Mouse (Mus musculus) cerebellum, adult 11 months (tissue): ENCODE data around the gene Kbtbd2.

Experiments used
- DNase-seq: peaks from one replicate; pipeline ENCODE4 v3.0.0; 2022

The Kbtbd2 gene

DNA sequence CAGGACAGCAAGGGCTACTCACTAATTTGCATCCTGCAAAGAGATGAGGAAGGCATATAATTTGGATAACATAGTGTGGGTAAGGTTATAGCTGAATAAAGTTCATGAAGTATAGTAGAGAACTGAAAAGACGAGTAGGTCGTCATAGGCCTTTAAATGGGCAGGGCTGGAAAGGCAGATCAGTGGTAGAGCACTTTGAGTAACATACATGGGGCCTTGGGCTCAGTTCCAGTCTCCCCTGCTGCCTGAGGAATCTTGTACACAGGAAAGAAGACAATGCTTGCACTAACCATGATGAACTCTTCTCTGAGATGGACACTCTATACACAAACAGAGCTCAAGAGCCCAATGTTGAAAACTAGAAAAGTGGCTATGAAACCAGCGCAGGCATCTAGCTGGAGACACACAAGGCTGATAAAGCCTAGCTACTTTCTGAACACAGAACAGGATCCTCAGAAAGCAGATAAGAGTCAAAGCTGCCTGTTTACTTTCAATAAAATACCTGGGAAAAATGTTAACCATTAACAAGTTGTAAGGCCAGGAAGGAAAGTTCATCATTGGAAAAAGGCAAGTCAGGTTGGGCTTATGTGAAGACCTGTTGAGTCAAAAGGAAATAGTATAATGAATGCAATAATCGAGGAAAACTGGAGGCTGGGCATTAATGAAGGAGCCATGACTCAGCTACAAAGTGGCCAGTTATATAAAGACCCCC lies 13.9 kb downstream of the Kbtbd2 start:
- no peak for DNase-seq

- DNase-seq = no peak
Observed at GRCm38 (mm10) chr6:56779636-56780035, 18.0 kb downstream of the Kbtbd2 start.

GRCm38 (mm10) chr6:56775816-56776215 lies 21.8 kb downstream of the Kbtbd2 start:
- no peak for DNase-seq

DNA sequence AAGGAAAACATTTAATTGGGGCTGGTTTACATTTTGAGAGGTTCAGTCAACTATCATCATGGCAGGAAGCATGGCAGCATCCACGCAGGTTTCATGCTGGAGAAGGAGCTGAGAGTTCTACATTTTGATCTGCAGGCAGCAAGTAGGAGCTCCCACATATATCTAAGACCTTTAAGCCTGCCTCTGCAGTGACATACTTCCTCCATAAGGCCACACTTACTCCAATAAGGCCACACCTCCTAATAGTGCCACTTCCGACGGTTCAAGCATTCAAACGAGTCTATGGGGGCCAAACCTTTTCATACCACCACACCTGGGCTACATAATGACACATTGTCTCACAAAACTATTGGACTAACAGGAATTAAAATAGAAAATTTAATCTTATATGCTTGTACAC lies 31.9 kb downstream of the Kbtbd2 start:
- DNase-seq = no peak

DNA sequence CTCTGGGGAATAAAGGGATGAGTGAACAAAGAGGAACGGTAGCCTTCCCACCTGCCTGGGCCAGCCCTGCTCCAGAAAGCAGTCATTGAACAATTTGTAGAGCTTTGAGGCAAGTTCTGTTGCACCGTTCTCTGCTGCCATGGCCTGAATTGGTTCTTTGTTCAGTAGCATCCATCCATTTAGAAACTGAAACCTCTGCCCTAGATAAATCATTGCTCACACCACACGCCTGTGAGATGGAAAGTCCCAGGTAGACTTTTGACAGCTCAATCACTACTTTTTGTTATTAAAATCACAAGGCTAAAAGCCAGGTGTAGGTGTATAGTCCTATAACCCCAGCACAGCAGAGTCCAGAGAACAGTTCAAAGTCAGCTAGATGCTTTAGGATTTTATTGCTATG lies 32.3 kb downstream of the Kbtbd2 start:
- DNase-seq = no peak

- DNase-seq = no peak
Observed at GRCm38 (mm10) chr6:56759324-56759723, 38.3 kb downstream of the Kbtbd2 start.

GRCm38 (mm10) chr6:56756117-56756516 lies 41.5 kb downstream of the Kbtbd2 start:
- no peak for DNase-seq

- DNase-seq = no peak
Observed at GRCm38 (mm10) chr6:56753719-56754118, 43.9 kb downstream of the Kbtbd2 start.

DNA sequence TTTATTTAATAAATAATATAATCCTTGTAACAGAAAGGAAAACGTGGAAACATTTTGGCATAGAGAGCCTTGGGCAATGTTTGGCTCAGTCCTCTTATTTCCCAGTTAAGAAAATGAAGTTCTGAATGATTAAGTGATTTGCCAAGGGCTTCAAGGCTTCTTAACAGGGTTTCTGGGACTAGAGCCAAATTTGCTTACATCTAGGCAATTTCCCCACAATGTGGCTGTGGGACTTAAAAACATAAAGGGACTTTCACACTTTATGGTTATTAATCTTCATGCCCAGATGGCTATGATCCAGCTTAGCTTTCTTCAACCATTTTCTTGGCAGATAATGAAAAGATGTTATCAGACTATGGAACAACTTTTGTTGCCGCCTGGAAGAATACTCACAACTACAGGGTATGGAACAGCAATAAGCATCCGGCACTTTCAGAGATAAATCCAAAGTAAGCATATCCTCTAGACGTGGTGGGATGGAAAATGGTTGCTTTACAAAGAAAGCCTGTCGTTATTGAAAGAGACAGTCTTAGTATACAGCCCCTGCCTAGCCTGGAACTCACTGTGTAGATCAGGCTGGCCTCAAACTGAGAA lies 51.6 kb downstream of the Kbtbd2 start:
- DNase-seq = no peak

DNA sequence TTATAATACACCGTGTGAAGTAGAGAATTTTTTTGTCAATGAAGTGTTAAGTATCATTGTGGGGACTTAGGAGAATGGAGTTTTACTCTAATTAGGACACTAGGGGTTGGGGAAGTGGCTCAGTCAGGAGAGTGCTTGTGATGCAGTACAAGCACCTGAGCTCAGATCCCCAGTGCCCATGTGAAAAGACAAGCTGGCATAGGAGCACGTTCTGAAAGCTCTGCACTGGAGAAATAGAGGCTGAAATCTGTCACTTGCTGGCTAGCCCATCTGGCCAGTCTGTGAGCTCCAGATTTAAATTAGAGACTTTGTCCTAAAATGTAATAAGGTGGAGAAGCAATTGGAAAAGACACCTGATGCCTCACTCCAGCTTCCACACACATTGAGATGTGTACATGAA lies 65.1 kb downstream of the Kbtbd2 start:
- no peak for DNase-seq
